Mouse (Mus musculus): Measurements from ENCODE around the gene Gsx1. TPM values are rescaled to one million over a fixed set of nuclear protein-coding genes. Genes with fewer than 3 reads are reported as not detected.
A peak's percentile ranks its signal among the peaks of the same experiment; 100 is the strongest.

Gene Gsx1
- polyA plus RNA-seq, 1 experiment from 2014 or later, result not detected

GRCm38 (mm10) chr5:147227354-147228112 is 39.0 kb downstream of the Gsx1 start:
- 10% methylated on average over 25 of the region's 25 CpGs for WGBS
- no peak overlapping the region for H3K27ac ChIP-seq
- 0 out of 2 replicates have a peak, but pooled peaks cover 2% of the 10 kb centered on the region for H3K4me1 ChIP-seq (replicated peaks)
- ATAC-seq, result peak; percentile 84
- peaks cover 47% of the 10 kb centered on the region for H3K27me3 ChIP-seq (replicated peaks)
- H3K4me3 ChIP-seq (replicated peaks), result no peak overlapping the region
- H3K9me3 ChIP-seq, result no peaks in the 10 kb centered on the region
- no peaks in the 10 kb centered on the region for H3K36me3 ChIP-seq
- H3K4me2 ChIP-seq (replicated peaks), result peak overlapping the region; percentile 44
- H3K9ac ChIP-seq, result no peak overlapping the region

- H3K27me3 ChIP-seq (replicated peaks), result 0 out of 2 replicates have a peak, but pooled peaks cover 11% of the 10 kb centered on the region
- H3K36me3 ChIP-seq, result no peaks in the 10 kb centered on the region
- H3K9ac ChIP-seq, result no peak overlapping the region
- 0 out of 2 replicates have a peak overlapping the region, but pooled peaks have one; percentile 25 for H3K4me2 ChIP-seq (replicated peaks)
- H3K27ac ChIP-seq, result no peak overlapping the region
- H3K4me3 ChIP-seq (replicated peaks), result no peak overlapping the region
- no peaks in the 10 kb centered on the region for H3K4me1 ChIP-seq (replicated peaks)
- ATAC-seq, result peak; percentile 88
- H3K9me3 ChIP-seq, result no peaks in the 10 kb centered on the region
- whole genome bisulfite sequencing, result 46% methylated on average over 21 of the region's 21 CpGs
Observed at GRCm38 (mm10) chr5:147235406-147236309, 47.2 kb downstream of the Gsx1 start.

Other genes with a start within 250 kb of the Gsx1 start
- 132 TPM in 2 replicates for gene Gtf3a, start 240.0 kb upstream of the Gsx1 start, polyA plus RNA-seq (2015; fragmentation: Nextera tagmentation; extraction: Ambion mirVana)
- 27.8 and 28.3 TPM in 2 replicates for gene Mtif3, start 224.9 kb upstream of the Gsx1 start, polyA plus RNA-seq (2015; fragmentation: Nextera tagmentation; extraction: Ambion mirVana)
- gene Lnx2, start 112.1 kb upstream of the Gsx1 start, polyA plus RNA-seq (2015; fragmentation: Nextera tagmentation; extraction: Ambion mirVana), result 13.3 and 15.0 TPM in 2 replicates
- gene Polr1d, start 111.6 kb upstream of the Gsx1 start, polyA plus RNA-seq (2015; fragmentation: Nextera tagmentation; extraction: Ambion mirVana), result 151 and 155 TPM in 2 replicates
- gene Pdx1, start 81.3 kb downstream of the Gsx1 start, polyA plus RNA-seq (2015; fragmentation: Nextera tagmentation; extraction: Ambion mirVana), result 5.7 and 5.8 TPM in 2 replicates
- gene Cdx2, start 118.6 kb downstream of the Gsx1 start, polyA plus RNA-seq (2015; fragmentation: Nextera tagmentation; extraction: Ambion mirVana), result 36.0 and 38.2 TPM in 2 replicates
- gene Urad, start 133.7 kb downstream of the Gsx1 start, polyA plus RNA-seq (2015; fragmentation: Nextera tagmentation; extraction: Ambion mirVana), result 1.6 and 1.7 TPM in 2 replicates
- 0.31 and 0.34 TPM in 2 replicates for gene Flt3, start 211.8 kb downstream of the Gsx1 start, polyA plus RNA-seq (2015; fragmentation: Nextera tagmentation; extraction: Ambion mirVana)
- 64.5 and 67.5 TPM in 2 replicates for gene Pan3, start 241.5 kb downstream of the Gsx1 start, polyA plus RNA-seq (2015; fragmentation: Nextera tagmentation; extraction: Ambion mirVana)